ENCODE assay signal across 11 mouse cellular contexts in genomic region chr16:12032441-12032840, GRCm38 (mm10). TPM values are rescaled to one million over a fixed set of nuclear protein-coding genes. Genes with fewer than 3 reads are reported as not detected.
DNase-seq lines count a peak whose midpoint lies in the region.
"Had no signal": no experiment of that assay in that cellular context is flagged by ENCODE, and none has a peak within 500 bp of the region (broad histone marks: within the 10 kb centered on the region; RNA-seq: fewer than 3 reads in every experiment).

No protein-coding gene starts in this region.

- DNase-seq in heart, adult 18-20 months, result peak; percentile 37 to 50
- no peak for DNase-seq in heart, postnatal 4 days
- DNase-seq in urinary bladder, postnatal 25 days (ENCODE audit: low spot score), result peak; percentile 11
- DNase-seq in urinary bladder, postnatal 4 days (ENCODE audit: low spot score in 2 of 2), result no peak
- DNase-seq in adrenal gland, postnatal 10 days, result peak; percentile 29
- DNase-seq in skeletal muscle tissue, adult 2 months (ENCODE audit: low read depth, low spot score), result peak; percentile 6
- DNase-seq in left cerebral cortex, postnatal 36 days (ENCODE audit: low spot score in 2 of 2), result no peak
- DNase-seq: kidney, adult 11 months; kidney, postnatal 25 days; left cerebral cortex, postnatal 4 days had no signal

- intact Hi-C loops in left cerebral cortex, postnatal 36 days (cut with DNase I), result no loop called here

RNA-seq across cellular contexts. Expression of gene Shisa9, which starts 48.5 kb away (rescaled TPM):
- total RNA-seq in heart, adult 18-20 months (2021), result under 1 TPM; 0.10 to 0.23 TPM
- under 1 TPM; 0.21 to 0.54 TPM for total RNA-seq in heart, postnatal 4 days (2021)
- 1 to 10 TPM; 2.3 to 3.3 TPM for total RNA-seq in adrenal gland, postnatal 10 days (2021)
- total RNA-seq in left cerebral cortex, postnatal 36 days (2021), result 10 to 100 TPM; 54.0 to 69.8 TPM
- total RNA-seq: common myeloid progenitor, adult 5-6 weeks had no signal

Comparison
In these comparisons a context has a peak if more than half of its experiments do, and no peak if none do; other contexts are left out.
1. DNase-seq: peak in heart, adult 18-20 months (2 of 2), urinary bladder, postnatal 25 days (single experiment), adrenal gland, postnatal 10 days (single experiment) and skeletal muscle tissue, adult 2 months (single experiment); none in heart, postnatal 4 days (single experiment), urinary bladder, postnatal 4 days (0 of 2) and left cerebral cortex, postnatal 36 days (0 of 2).
2. RNA of gene Shisa9, which starts 48.5 kb away (total RNA-seq): 54.0 to 69.8 TPM in left cerebral cortex, postnatal 36 days; 2.3 to 3.3 TPM in adrenal gland, postnatal 10 days, 0.21 to 0.54 TPM in heart, postnatal 4 days and 0.10 to 0.23 TPM in heart, adult 18-20 months; every median in the first group is over 10 times any median in the second.